Mouse (Mus musculus) liver, postnatal 0 days (tissue): ENCODE measurements around the gene Gfpt2.

Experiments
- CTCF ChIP-seq: sonication (generic); IDR thresholded peaks from 2 replicates; pipeline ENCODE4 v1.5.1; 2016; ENCODE audit warnings: antibody characterized with exemption, low read depth
- EP300 ChIP-seq: IDR thresholded peaks from 2 replicates; pipeline ENCODE4 v1.6.1; 2016; ENCODE audit warnings: antibody characterized with exemption, low read depth, mild to moderate bottlenecking

DNA sequence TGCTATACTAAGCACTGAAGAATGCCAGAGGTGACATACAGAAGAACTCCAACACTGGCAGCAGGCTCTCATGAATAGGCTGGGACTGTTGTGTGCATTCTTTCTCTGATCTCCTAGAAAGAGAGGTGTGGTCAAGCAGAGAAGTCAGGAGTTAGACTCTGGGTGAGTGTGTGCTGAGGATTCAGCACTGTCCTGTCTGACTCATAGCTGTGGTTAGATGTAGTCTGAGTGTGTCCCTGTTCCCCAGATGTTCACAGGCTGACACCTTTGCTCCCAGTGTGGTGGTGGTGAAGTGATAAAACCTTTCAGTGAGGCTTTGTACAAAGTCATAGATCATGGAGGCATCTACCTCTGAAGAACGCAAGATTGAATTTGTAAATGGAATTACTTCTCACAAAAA lies 47.2 kb upstream of the Gfpt2 start:
- TF ChIP-seq CTCF (no peak), EP300 (no peak)
